Mouse (Mus musculus): ENCODE data around the gene Sema3e.

The Sema3e gene

DNA sequence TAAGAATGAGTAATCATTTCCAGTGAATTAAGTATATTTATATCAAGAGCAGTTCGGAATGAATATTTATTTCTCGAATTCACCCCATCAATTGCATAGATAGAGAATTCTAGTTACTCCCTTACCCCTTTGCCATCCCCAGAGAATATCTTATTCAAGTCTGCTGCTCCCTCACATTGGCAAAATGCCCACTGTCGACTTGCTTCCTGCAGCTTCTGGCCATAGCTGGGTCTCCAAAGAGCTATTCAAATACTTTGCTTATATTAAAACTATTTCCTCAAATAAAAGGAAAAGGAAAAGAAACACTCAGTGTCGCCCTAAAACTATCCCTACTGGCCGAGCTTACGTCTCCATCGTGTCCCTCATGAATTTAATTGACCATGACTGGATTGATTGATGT, 191.1 kb downstream of the Sema3e start:
- DNase-seq, result no peak

DNA sequence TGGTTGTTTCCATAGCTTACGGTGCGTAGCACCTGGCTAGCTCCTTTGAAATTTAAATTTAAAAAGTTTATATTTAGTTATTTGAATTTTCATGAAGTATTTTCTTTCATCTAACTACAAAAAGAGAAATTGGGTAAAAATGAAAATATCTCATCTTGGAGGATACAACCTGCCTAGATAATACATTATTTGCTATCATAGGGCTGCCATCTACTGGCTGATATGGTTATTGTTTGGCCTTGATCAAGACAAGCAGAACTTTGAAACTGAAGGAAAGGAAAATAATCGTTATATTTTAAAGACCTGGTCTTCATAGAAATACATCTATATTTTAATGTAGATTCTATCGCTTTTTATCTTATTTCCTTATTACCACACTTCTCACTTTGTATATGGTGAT, 193.6 kb downstream of the Sema3e start:
- DNase-seq, result peak in 1 of 2 experiments; percentile 14

DNA sequence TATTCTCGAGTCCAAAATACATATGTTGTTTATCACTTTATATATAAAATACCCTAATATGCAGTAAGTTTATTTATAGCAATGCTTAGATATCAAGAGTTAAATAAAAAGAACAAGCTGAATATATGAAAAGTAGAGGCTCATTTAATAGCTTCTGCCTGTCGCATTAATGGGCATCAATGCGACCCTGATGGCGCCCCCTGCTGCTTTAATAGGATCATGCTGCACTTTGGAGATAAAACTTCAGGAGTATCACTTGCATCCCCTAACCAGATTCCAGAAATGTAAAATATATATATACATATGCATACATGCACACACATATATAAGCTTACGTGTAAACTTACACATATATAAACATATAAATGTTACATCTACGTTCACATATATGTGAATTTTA, 199.4 kb downstream of the Sema3e start:
- no peak for DNase-seq

DNA sequence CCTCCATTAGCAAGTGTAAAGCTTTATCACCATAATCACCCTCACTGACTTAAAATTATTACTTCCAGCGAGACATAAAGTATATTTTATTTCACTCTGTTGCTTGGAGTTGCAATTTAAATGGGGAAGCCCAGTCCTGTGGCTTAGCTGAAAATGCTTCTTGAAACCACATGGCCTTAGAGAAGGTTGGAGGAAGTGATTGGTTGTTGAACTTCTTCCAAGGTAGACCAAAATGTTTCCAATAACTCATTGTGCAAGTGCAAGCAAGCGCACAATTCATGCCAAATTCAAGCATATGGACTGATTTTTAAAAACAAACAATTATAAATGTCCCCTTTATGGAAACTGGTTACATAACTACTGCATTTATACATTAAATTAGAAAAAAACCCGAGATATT, 206.0 kb downstream of the Sema3e start:
- no peak for DNase-seq

DNA sequence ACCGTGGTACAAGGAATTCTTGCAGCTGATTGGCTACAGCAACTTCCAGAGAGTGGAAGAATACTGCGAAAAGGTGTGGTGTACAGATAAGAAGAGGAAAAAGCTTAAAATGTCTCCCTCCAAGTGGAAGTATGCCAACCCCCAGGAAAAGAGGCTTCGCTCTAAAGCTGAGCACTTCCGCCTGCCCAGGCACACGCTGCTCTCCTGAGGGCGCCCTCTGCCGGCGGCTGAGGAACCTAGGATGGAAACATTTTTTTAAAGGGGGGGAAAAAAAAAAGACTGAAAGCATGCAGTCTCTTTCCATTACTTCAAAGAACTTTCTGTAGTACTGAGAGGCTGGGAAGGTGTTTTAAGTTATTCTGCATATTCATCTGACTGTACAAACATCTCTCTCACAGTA, 227.5 kb downstream of the Sema3e start:
- peak; percentile 4 to 61 for DNase-seq

DNA sequence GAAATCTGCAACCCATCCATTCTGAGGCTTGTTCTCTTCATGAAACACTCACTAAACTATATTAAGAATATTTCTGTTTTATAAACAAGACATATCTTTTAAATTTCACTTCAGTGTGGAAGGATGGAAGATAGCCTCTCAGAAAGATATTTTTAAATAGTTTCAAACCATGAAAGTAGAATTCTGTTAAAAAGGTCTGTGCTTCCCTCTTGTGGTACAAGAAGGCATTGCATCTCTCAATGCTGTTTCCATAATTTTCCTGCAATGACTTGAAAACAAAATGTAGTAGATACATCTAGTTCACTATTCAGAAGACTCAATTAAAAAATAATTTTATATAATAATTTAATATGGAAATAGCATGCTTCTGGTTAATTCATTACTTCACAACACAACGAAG, 228.3 kb downstream of the Sema3e start:
- DNase-seq, result peak; percentile 7 to 14

DNA sequence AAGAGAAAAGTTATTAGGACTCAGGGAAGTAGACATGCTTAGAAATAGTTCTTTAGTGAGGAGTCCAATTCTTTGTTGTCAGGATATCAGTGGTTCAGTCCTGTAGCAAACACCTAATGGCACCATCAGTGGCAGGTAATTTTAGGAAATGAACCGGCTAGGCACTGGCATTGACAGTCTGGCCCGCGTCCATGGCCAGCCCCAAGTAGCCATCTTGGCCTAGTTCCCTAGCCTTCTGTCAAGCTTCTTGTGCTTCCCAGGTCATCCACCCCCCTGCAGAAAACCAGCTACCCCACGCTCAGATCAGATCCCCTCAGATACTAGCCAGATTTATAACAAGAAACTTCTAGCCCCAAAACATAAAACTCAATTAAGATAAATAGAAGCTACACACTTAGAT, 235.1 kb downstream of the Sema3e start:
- no peak for DNase-seq

DNA sequence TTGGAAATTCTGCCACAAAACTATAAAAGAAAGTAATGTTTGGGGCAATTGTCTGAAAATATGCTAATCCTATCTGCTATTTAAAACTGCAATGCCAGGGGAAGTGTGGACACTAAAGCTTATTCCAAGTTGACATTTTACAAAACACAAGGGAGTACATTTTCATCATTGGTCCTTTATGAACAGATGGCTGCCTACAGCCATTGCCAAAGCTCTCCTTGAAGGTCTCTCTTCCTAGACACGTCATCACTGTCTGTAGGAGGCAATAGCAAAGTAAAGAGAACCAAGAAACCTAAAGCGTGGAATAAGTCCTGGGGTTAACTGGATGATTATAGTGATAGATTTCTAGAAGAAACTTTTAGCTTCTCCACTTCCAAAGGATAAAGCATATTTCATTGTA, 242.3 kb downstream of the Sema3e start:
- no peak for DNase-seq
